In the genomic region with DNA sequence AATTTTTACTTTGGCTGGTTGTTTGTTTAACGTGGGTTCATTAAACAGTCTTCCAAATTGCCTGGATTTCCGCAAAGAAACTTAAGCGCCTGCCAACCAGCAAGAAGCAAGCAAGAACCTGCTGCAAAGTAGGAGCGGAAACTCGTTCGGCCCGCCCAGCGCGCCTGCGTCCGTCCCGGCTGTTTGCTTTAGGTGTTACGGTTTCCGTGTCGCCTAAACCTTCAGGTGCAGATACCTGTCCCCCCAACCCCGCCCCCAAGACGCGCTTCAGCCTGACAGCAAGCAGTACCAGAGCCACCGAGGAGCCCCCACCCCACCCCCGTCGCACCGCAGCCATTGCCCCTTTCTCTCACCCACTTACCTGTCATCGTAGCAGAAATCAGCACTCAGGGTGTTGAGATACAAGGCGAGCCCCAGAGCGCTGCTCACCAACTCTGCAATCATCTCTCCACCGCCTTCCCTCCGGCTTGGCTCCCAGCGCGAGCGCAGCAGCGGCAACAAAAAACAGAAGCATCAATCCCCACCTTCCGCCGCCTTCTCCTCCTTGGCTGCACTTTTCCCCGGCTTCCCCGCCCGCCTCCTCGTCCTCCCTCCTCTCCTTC, we compare ENCODE assay signal across 8 mouse cellular contexts. TPM values are rescaled to one million over a fixed set of nuclear protein-coding genes. Genes with fewer than 3 reads are reported as not detected.
DNase-seq lines count a peak whose midpoint lies in the region; ATAC-seq and TF ChIP-seq lines count a peak whose summit lies in the region.

No protein-coding gene starts in this region.

- H3K9ac ChIP-seq in liver, embryonic 14.5 days (replicated peaks): peak overlapping the region; percentile 55

- under 1% methylated on average over 37 of the region's 37 CpGs for WGBS in liver, embryonic 14.5 days (ENCODE audit: insufficient replicate concordance)

- ATAC-seq in cerebellum, adult (ENCODE audit: insufficient number of reproducible peaks, low FRiP score, low TSS enrichment): no peak
- ATAC-seq in liver, embryonic 14.5 days (ENCODE audit: insufficient read depth): no peak

- peaks cover 3 to 11% of the 10 kb centered on the region in 2 experiments; a peak in 3 of 4 replicates for H3K4me1 ChIP-seq in liver, embryonic 14.5 days (replicated peaks; ENCODE audit: control insufficient read depth in 2 of 2, insufficient read depth in 2 of 2, low read length in 1 of 2)

- DNase-seq in cerebellum, adult 11 months: peak; percentile 49
- DNase-seq in cerebellum, postnatal 36 days: peak; percentile 60 to 61
- peak; percentile 38 to 59 for DNase-seq in heart, adult 18-20 months
- DNase-seq in kidney, adult 18-20 months: peak; percentile 43
- DNase-seq in liver, embryonic 14.5 days (ENCODE audit: low read depth in 3 of 3, low spot score in 3 of 3): no peak
- DNase-seq in naive thymus-derived CD4-positive, alpha-beta T cell, adult 2 months (ENCODE audit: low read depth): peak; percentile 61
- DNase-seq in thymus, postnatal 14 days: peak; percentile 49

- TF ChIP-seq CTCF in liver, embryonic 14.5 days (IDR thresholded peaks at IDR 0.05; ENCODE audit: low read depth): no peak

- H3K9me3 ChIP-seq in liver, embryonic 14.5 days (ENCODE audit: control insufficient read depth, low read length): no peaks in the 10 kb centered on the region

- peaks cover 4% of the 10 kb centered on the region for H3K27me3 ChIP-seq in liver, embryonic 14.5 days (ENCODE audit: control insufficient read depth, insufficient read depth, low read length)

- H3K27ac ChIP-seq in liver, embryonic 14.5 days: no peak overlapping the region

- no peak for TF ChIP-seq EP300 in liver, embryonic 14.5 days (IDR thresholded peaks at IDR 0.05; ENCODE audit: low read depth)

- H3K36me3 ChIP-seq in liver, embryonic 14.5 days (replicated peaks; ENCODE audit: control insufficient read depth, insufficient read depth, low read depth): no peaks in the 10 kb centered on the region

- H3K4me2 ChIP-seq in liver, embryonic 14.5 days (ENCODE audit: low read depth): peak overlapping the region; percentile 99

- peak overlapping the region; percentile 72 to 79 for H3K4me3 ChIP-seq in liver, embryonic 14.5 days (ENCODE audit: insufficient read depth in 1 of 2, low read depth in 2 of 2, low read length in 2 of 2)

RNA-seq across cellular contexts. Expression of gene Tmtc2, which starts 0.8 kb away (rescaled TPM):
- 1 to 10 TPM; 3.8 to 4.5 TPM for total RNA-seq in heart, adult 18-20 months (2021)
- 0.32 and 0.44 TPM in 2 replicates for polyA plus RNA-seq in liver, embryonic 14.5 days (2012; rRNA removed)
- polyA plus RNA-seq in liver, embryonic 14.5 days (2014; fragmentation: Nextera tagmentation; extraction: Ambion mirVana): 0.33 and 0.42 TPM in 2 replicates

Comparison
In these comparisons a context has a peak if more than half of its experiments do, and no peak if none do; other contexts are left out.
1. DNase-seq: peak in cerebellum, adult 11 months (single experiment), cerebellum, postnatal 36 days (2 of 2), heart, adult 18-20 months (2 of 2), kidney, adult 18-20 months (single experiment), naive thymus-derived CD4-positive, alpha-beta T cell, adult 2 months (single experiment) and thymus, postnatal 14 days (single experiment); none in liver, embryonic 14.5 days (0 of 3).